Mouse (Mus musculus): ENCODE results near the gene Ecsit.

GRCm38 (mm10) chr9:22030386-22030785, 54.9 kb downstream of the Ecsit start:
- no peak for TF ChIP-seq NANOG (IDR thresholded peaks at IDR 0.05; ENCODE audit: borderline replicate concordance, low read length)
- TF ChIP-seq CTCF (conservative IDR thresholded peaks at IDR 0.05; ENCODE audit: low read length), result no peak
- TF ChIP-seq POU5F1 (IDR thresholded peaks at IDR 0.05; ENCODE audit: borderline replicate concordance, low read length), result no peak

All from E14TG2a.4 (cell line).